Mouse (Mus musculus): ENCODE results near the gene Il9r.

GRCm38 (mm10) chr11:32230220-32230619, 30.1 kb upstream of the Il9r start:
- no peak for TF ChIP-seq GATA1 (IDR thresholded peaks at IDR 0.05; ENCODE audit: borderline replicate concordance, low read length)
- TF ChIP-seq FLI1 (IDR thresholded peaks at IDR 0.05; ENCODE audit: low read length): no peak
